Mouse (Mus musculus): ENCODE data around the gene Taar7d. TPM values are rescaled to one million over a fixed set of nuclear protein-coding genes. Genes with fewer than 3 reads are reported as not detected.

Taar7d gene
- polyA plus RNA-seq, 1 experiment from 2014 or later = not detected

Other genes with a start within 250 kb of the Taar7d start
- 115 and 133 TPM in 2 replicates for gene Rps12, start 239.9 kb upstream of the Taar7d start, polyA plus RNA-seq (2014; fragmentation: Nextera tagmentation; extraction: Ambion mirVana)
- gene Slc18b1, start 230.2 kb upstream of the Taar7d start, polyA plus RNA-seq (2014; fragmentation: Nextera tagmentation; extraction: Ambion mirVana) = 15.8 and 16.0 TPM in 2 replicates
- not detected in 2 replicates for gene Vnn3, start 175.8 kb upstream of the Taar7d start, polyA plus RNA-seq (2014; fragmentation: Nextera tagmentation; extraction: Ambion mirVana)
- 0.82 and 0.96 TPM in 2 replicates for gene Vnn1, start 132.5 kb upstream of the Taar7d start, polyA plus RNA-seq (2014; fragmentation: Nextera tagmentation; extraction: Ambion mirVana)
- gene Taar1, start 106.9 kb upstream of the Taar7d start, polyA plus RNA-seq (2014; fragmentation: Nextera tagmentation; extraction: Ambion mirVana) = not detected in 2 replicates
- not detected in 2 replicates for gene Taar2, start 88.7 kb upstream of the Taar7d start, polyA plus RNA-seq (2014; fragmentation: Nextera tagmentation; extraction: Ambion mirVana)
- not detected in 2 replicates for gene Taar3, start 77.7 kb upstream of the Taar7d start, polyA plus RNA-seq (2014; fragmentation: Nextera tagmentation; extraction: Ambion mirVana)
- not detected in 2 replicates for gene Taar4, start 66.7 kb upstream of the Taar7d start, polyA plus RNA-seq (2014; fragmentation: Nextera tagmentation; extraction: Ambion mirVana)
- gene Taar5, start 56.5 kb upstream of the Taar7d start, polyA plus RNA-seq (2014; fragmentation: Nextera tagmentation; extraction: Ambion mirVana) = not detected in 2 replicates
- gene Taar6, start 41.6 kb upstream of the Taar7d start, polyA plus RNA-seq (2014; fragmentation: Nextera tagmentation; extraction: Ambion mirVana) = not detected in 2 replicates
- gene Taar7a, start 33.7 kb upstream of the Taar7d start, polyA plus RNA-seq (2014; fragmentation: Nextera tagmentation; extraction: Ambion mirVana) = not detected in 2 replicates
- not detected in 2 replicates for gene Taar7b, start 27.3 kb upstream of the Taar7d start, polyA plus RNA-seq (2014; fragmentation: Nextera tagmentation; extraction: Ambion mirVana)
- gene Taar7e, start 10.4 kb downstream of the Taar7d start, polyA plus RNA-seq (2014; fragmentation: Nextera tagmentation; extraction: Ambion mirVana) = not detected in 2 replicates
- not detected in 2 replicates for gene Taar7f, start 22.3 kb downstream of the Taar7d start, polyA plus RNA-seq (2014; fragmentation: Nextera tagmentation; extraction: Ambion mirVana)
- not detected in 2 replicates for gene Taar8a, start 49.3 kb downstream of the Taar7d start, polyA plus RNA-seq (2014; fragmentation: Nextera tagmentation; extraction: Ambion mirVana)
- not detected in 2 replicates for gene Taar8b, start 65.1 kb downstream of the Taar7d start, polyA plus RNA-seq (2014; fragmentation: Nextera tagmentation; extraction: Ambion mirVana)
- not detected in 2 replicates for gene Taar8c, start 74.7 kb downstream of the Taar7d start, polyA plus RNA-seq (2014; fragmentation: Nextera tagmentation; extraction: Ambion mirVana)
- gene Taar9, start 82.3 kb downstream of the Taar7d start, polyA plus RNA-seq (2014; fragmentation: Nextera tagmentation; extraction: Ambion mirVana) = not detected in 2 replicates
- 112 and 126 TPM in 2 replicates for gene Stx7, start 122.1 kb downstream of the Taar7d start, polyA plus RNA-seq (2014; fragmentation: Nextera tagmentation; extraction: Ambion mirVana)
- 39.6 and 45.8 TPM in 2 replicates for gene Moxd1, start 196.3 kb downstream of the Taar7d start, polyA plus RNA-seq (2014; fragmentation: Nextera tagmentation; extraction: Ambion mirVana)